Mouse (Mus musculus): Measurements from ENCODE around the gene Fam228a. TPM values are rescaled to one million over a fixed set of nuclear protein-coding genes. Genes with fewer than 3 reads are reported as not detected.
"Not testable (repeated sequence)": the region's sequence is repeated elsewhere in the genome, so short reads cannot be mapped to it uniquely, and the experiment has no call there.

Gene Fam228a
- total RNA-seq (2021), result 1 to 10 TPM; 1.9 to 3.0 TPM
- long read RNA-seq, result 0 reads

DNA sequence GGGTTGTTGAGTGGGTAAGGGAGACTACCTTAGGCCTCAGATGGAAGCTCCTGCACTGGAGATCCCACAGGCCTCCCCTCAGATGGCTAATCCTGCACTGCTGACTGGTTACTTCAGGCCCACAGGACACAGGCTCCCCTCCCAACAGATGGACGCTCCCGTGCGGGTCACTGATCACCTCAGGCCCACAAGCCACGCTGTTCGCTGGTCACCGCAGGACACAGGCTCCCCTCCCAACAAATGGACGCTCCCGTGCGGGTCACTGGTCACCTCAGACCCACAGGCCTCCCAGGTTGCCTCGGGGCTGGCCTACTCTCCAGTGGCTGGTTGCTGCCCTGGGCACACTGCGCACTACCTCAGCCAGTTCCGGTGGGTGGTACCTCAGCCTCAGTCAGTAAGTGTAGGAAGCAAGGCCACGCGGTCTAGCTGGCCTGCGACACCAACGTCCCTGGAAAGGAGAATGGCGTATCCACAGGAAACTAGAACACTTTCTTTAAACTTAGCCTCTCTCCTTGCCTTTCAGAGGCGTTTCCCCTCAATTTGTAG, at the start of gene Fam228a:
Fam228a (minus strand) TSS at position 400 of the 546 bp plus-strand sequence.
- no peak for DNase-seq (ENCODE audit: low spot score in 2 of 2)

DNA sequence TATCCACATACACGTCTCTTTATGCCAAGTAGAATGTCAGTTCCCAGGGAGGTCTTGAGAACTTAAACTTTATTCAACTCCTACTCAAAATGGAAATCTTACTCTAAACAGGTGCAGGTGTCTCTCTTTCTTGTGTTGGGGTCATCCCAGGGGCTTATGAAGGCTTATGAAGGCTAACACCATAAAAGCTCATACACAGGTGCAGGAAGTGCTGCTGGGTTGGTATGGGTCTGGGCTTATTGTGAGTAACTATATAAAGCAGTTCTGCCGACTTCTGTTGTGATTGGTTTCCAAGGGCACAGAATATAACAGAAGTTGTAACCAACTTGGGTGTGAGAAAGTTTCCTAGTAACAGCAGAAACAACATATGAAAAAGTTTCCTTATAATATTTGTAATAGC, 46.2 kb upstream of the Fam228a start:
- DNase-seq (ENCODE audit: low spot score in 2 of 2), result no peak

DNA sequence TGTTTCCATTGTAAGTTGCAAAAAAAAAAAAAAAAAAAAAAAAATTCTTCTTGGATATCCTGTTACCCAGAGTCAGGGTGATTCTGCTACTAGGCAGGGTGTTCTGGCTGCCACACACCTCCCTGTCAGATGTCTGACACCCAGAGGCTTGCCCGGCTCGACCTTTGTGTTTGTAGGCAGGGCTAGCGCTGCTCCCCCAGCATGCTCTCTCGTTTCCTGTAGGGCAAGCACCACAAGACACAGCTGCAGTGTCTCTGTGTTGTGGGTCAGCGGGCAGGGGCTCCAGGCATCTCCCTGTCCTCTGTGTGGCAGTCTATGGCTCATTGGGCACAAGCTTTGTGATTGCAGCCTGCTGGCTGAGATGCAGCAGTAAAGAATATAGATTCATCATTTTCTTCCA, 45.4 kb upstream of the Fam228a start:
- DNase-seq (ENCODE audit: low spot score in 2 of 2), result no peak

DNA sequence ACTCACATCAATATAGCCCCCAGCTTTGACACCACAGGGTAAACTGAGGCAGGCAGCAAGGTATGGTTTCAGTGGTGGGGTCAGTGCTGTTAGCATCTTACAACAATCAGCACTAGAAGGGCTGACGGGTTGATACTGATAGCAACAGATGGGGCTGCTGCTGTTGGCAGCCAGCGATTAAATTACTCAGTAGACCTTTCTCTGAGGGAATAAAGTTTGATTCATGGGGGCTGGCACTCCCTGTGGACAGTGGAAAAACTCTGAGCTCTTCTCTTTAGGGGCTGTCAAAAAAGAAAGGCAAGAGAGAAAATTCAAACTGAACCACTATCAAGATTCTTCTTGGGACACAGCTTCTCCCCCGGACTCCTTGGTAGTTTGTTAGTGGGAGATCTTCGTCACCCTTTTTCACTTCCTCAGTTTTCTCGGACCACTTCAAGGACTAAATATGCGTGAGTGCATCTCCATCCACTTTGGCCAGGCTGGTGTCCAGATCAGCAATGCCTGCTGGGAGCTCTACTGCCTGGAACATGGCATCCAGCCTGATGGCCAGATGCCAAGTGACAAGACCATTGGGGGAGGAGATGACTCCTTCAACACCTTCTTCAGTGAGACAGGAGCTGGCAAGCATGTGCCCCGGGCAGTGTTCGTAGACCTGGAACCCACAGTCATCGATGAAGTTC, 43.6 kb upstream of the Fam228a start:
- DNase-seq (ENCODE audit: low spot score in 2 of 2), result not testable (repeated sequence)

DNA sequence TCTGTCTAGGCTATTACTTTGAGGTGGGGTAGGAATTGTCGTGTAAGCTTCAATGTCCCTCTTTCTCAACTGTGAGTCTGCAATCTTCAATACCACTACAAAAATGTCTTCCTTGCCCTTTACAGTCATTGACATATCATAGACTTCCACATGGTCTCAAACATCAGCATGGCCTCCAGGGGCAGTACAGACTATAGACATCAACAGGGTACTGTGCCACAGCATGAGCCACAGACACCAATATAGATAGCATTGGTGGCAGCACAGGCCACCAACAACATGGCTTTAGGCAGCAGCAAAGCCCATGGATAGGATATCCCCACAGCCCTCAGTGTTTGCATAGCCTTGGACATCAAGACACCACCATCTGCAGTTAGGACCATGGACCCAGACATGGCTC, 43.0 kb upstream of the Fam228a start:
- DNase-seq (ENCODE audit: low spot score in 2 of 2), result no peak

DNA sequence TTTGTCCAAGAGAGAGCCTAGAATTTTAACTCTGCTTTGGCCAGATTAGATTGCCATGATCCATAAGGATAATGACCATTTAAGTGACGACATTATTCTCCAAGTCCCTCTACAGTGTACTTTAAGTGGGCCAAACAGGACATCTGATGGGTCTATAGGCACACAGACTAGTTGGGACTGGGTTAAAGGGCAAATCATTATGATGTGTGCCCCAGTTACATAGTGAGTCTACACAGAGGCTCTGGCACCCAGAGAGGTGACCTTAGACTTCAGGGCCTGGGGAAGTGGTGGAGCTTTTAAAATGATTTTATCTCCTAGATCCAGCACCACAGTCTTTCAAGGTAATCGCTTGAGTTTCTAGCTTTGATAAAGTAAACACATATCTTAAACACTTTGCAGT, 42.0 kb upstream of the Fam228a start:
- no peak for DNase-seq (ENCODE audit: low spot score in 2 of 2)

DNA sequence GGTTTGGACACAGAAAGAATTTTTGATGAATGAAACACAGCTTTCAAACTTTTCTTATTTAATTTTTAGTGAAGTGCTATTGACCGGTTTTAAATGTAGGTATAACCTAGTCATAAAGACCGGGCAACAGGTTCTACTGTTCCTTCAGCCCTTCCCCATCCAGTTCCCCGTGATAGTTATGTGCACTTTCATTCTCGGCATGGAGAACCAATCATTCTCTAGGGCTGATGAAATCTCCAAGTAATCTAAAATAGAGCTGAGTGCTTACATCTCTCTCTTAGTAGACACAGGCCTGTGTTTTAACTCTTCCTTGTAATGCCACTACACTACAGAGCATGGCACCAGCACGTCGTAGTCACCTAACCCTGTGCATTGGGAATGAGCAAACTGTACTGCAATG, 39.5 kb upstream of the Fam228a start:
- no peak for DNase-seq (ENCODE audit: low spot score in 2 of 2)

DNA sequence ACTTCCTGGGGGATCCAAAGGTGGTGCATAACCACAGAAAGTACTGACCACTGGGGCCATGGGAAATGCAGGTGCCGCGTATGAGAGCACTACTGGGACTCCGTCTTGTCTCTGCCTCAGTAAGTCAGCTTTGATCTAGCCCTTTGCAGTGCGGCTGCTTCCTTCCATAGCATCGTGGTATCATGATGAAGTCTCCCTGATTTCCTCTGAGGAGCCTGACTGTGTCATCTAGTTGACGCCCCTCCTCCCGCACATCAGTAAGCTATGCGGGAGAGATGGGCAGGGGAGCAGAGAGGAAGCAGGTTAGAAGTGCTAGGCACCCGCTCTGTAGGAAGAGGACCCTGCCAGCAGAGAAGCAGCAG, 37.3 kb upstream of the Fam228a start:
- no peak for DNase-seq (ENCODE audit: low spot score in 2 of 2)

GRCm38 (mm10) chr12:4774895-4775587, 36.8 kb upstream of the Fam228a start:
- no peak for DNase-seq (ENCODE audit: low spot score in 2 of 2)

DNA sequence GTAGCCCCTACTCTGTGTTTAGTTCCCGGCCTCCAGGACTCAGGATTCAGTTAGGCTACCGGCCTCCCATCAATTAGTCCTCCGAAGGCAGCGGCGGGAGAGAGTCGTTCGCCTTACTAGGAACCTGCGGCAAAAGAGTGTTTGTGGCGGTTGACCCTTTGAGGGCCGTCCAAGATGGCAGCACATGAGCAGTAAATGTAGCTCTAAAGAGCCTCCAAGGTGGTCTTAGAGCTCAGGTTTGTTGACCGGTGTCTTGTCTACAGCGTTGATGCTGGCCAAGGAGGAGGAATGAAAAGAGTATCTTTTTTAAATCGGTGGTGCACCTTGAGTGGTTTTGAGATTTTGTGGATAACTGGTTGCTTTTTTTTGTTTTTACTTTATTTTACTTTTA, 31.1 kb upstream of the Fam228a start:
- no peak for DNase-seq (ENCODE audit: low spot score in 2 of 2)

DNA sequence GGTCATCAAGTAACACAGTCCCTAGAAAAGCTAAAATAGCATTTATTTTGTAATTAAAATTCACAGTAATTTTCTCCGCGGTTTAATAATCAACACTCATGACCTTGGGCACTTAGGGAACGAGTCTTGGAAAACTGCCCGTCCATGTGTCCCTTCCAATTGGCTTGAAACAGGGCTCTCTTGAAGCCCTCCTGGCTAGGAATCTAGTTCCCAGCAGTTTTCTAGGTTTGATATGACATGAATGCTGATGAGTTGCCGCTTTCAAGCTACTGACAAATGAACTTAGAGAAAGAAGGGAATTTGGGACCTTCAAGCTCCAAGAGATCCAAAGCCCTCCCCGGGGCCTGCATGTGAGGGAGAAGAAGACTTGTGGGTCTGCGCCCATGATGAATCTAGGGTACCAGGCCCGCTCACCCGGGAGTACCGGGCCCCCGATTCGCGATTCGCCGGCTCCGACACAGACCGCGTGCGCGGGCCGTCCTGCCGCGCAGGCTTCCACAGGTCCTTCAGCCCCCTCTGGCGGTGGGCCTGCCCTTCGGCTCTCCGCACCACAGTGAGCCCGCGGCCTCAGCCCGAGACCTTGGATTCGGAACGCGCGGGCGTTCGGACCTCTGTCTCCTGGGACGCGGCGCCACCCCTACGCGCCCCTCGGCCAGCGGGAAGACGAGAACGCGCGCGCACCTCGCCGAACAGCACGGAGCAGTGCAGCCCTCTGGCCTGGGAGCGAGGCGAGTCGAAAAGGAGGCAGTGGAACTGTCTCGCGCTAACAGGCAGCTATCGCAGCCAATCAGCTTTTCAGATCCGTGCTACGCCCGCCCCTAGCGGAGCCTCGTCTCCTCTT, 30.5 kb upstream of the Fam228a start, which contains the start of the genes Pfn4 and Fam228b:
Pfn4 (plus strand) TSS at position 531 of the 841 bp plus-strand sequence.
Fam228b (minus strand) TSS at position 776 of the 841 bp plus-strand sequence.
- peak; percentile 96 to 99 for DNase-seq (ENCODE audit: low spot score in 2 of 2)

GRCm38 (mm10) chr12:4757060-4757459, 18.8 kb upstream of the Fam228a start:
- DNase-seq (ENCODE audit: low spot score in 2 of 2), result no peak

DNA sequence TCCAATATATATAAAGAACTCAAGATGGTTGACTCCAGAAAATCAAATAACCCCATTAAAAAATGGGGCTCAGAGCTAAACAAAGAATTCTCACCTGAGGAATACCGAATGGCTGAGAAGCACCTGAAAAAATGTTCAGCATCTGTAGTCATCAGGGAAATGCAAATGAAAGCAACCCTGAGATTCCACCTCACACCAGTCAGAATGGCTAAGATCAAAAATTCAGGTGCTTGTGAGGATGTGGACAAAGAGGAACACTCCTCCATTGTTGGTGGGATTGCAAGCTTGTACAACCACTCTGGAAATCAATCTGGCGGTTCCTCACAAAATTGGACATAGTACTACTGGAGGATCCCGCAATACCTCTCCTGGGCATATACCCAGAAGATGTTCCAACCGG, 16.2 kb upstream of the Fam228a start:
- not testable (repeated sequence) for DNase-seq (ENCODE audit: low spot score in 2 of 2)

DNA sequence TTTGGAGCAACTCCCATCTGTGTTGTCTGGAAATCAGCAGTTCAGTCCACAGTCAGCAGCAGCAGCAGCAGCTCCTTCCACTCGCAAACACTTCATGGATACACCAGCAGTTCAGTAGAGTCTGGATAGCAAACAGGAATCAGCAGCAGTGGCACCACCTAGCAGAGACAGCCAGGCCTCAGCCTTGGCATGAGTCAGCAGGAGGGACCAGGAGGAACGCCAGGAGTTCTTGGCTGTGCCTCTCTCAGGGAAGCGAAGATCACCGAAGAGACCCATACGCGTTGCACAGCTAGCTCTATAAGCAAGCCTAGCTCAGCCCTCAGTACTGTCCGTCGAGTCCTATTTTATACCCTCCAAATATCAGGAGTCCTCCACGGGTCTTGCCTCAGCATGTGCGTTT, 6.3 kb upstream of the Fam228a start:
- DNase-seq (ENCODE audit: low spot score in 2 of 2), result peak in 1 of 2 experiments; percentile 11

DNA sequence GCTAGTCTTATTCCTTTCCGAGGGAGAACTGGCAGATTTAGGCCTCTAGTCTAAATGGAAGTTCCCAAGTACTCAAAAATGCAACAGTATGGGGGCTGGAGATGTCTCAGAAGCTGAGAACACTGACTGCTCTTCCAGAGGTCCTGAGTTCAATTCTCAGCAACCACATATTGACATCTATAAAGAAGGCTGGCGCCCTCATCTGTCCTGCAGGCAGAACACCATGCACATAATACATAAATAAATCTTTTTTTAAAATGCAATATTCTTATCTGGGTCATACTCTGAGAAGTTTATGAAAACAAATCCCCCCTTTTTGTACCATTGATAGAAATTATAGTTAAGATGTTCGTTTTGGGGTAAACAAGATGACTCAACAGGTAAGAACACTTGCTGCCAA, 4.0 kb upstream of the Fam228a start:
- no peak for DNase-seq (ENCODE audit: low spot score in 2 of 2)

GRCm38 (mm10) chr12:4740823-4741222, 2.6 kb upstream of the Fam228a start:
- no peak for DNase-seq (ENCODE audit: low spot score in 2 of 2)

- no peak for DNase-seq (ENCODE audit: low spot score in 2 of 2)
These were observed 5.9 kb downstream of the Fam228a start for GRCm38 (mm10) chr12:4732332-4732731.

- DNase-seq (ENCODE audit: low spot score in 2 of 2), result no peak
These were observed 6.6 kb downstream of the Fam228a start for GRCm38 (mm10) chr12:4731629-4732028.

- no peak for DNase-seq (ENCODE audit: low spot score in 2 of 2)
These were observed 9.1 kb downstream of the Fam228a start for GRCm38 (mm10) chr12:4729165-4729564.

- no peak for DNase-seq (ENCODE audit: low spot score in 2 of 2)
These were observed 18.2 kb downstream of the Fam228a start for GRCm38 (mm10) chr12:4719762-4720754.
